12 mouse cellular contexts compared by ENCODE assay signal in the genomic region with DNA sequence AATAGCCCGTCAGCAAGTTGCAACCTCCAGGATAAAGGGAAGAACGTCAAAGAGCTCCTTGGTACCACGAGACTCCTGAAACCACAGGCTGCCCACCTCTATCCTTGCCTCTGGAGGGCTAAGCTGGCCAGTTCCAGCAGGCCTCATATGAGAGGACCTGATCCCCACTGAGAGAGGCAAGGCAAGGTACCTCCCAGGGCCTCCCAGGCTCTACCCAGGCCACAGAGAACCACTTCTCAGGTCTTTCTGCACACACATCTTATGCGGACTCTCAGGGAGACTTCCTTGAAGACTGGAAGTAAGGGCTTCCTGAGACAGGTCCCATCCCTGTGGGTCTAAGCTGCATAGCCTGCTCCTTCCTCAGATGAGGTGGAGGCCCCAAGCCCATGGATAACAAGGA. TPM values are rescaled to one million over a fixed set of nuclear protein-coding genes. Genes with fewer than 3 reads are reported as not detected.
DNase-seq lines count a peak whose midpoint lies in the region; ATAC-seq lines count a peak whose summit lies in the region.
"Had no signal": no experiment of that assay in that cellular context is flagged by ENCODE, and none has a peak within 500 bp of the region (broad histone marks: within the 10 kb centered on the region; RNA-seq: fewer than 3 reads in every experiment).

No protein-coding gene starts in this region.

- H3K9me3 ChIP-seq in kidney, embryonic 16.5 days (ENCODE audit: low read length) = no peaks in the 10 kb centered on the region
- no peaks in the 10 kb centered on the region for H3K9me3 ChIP-seq in forebrain, embryonic 11.5 days (ENCODE audit: control insufficient read depth, low read length)
- H3K9me3 ChIP-seq in intestine, embryonic 16.5 days (ENCODE audit: control insufficient read depth, low read length) = no peaks in the 10 kb centered on the region
- H3K9me3 ChIP-seq in neural tube, embryonic 14.5 days (ENCODE audit: control insufficient read depth, low read length) = no peaks in the 10 kb centered on the region
- H3K9me3 ChIP-seq: G1E had no signal

- whole genome bisulfite sequencing in kidney, embryonic 16.5 days = 64% methylated on average over 4 of the region's 4 CpGs
- 78% methylated on average over 4 of the region's 4 CpGs for WGBS in forebrain, embryonic 11.5 days
- WGBS in intestine, embryonic 16.5 days = 57% methylated on average over 4 of the region's 4 CpGs
- WGBS in neural tube, embryonic 14.5 days = 57% methylated on average over 4 of the region's 4 CpGs

- 0 out of 2 replicates have a peak overlapping the region, but pooled peaks have one; percentile 7 for H3K9ac ChIP-seq in kidney, embryonic 16.5 days (replicated peaks; ENCODE audit: low read length)
- H3K9ac ChIP-seq in forebrain, embryonic 11.5 days (ENCODE audit: low read length) = peak overlapping the region; percentile 100; the same call in 1 of the 2 replicates
- peak overlapping the region; percentile 31; the same call in 1 of the 2 replicates for H3K9ac ChIP-seq in intestine, embryonic 16.5 days (ENCODE audit: low read depth, low read length)
- peak overlapping the region; percentile 12; the same call in 1 of the 2 replicates for H3K9ac ChIP-seq in neural tube, embryonic 14.5 days (replicated peaks; ENCODE audit: low read depth, low read length)
- H3K9ac ChIP-seq: liver, postnatal 0 days had no signal

- no peaks in the 10 kb centered on the region for H3K27me3 ChIP-seq in kidney, embryonic 16.5 days (ENCODE audit: insufficient read depth, low read length)
- no peaks in the 10 kb centered on the region for H3K27me3 ChIP-seq in forebrain, embryonic 11.5 days (ENCODE audit: control insufficient read depth, insufficient read depth, low read length)
- H3K27me3 ChIP-seq in intestine, embryonic 16.5 days (replicated peaks; ENCODE audit: control insufficient read depth, insufficient read depth, low read length) = no peaks in the 10 kb centered on the region
- no peaks in the 10 kb centered on the region for H3K27me3 ChIP-seq in neural tube, embryonic 14.5 days (ENCODE audit: control insufficient read depth, insufficient read depth, low read length)

- H3K4me1 ChIP-seq in kidney, embryonic 16.5 days (ENCODE audit: insufficient read depth, low read length) = peaks cover 74% of the 10 kb centered on the region
- peaks cover 15% of the 10 kb centered on the region for H3K4me1 ChIP-seq in forebrain, embryonic 11.5 days (replicated peaks; ENCODE audit: control insufficient read depth, insufficient read depth, low read length)
- peaks cover 38% of the 10 kb centered on the region for H3K4me1 ChIP-seq in intestine, embryonic 16.5 days (ENCODE audit: control insufficient read depth, insufficient read depth, low read length)
- peaks cover 60% of the 10 kb centered on the region for H3K4me1 ChIP-seq in neural tube, embryonic 14.5 days (ENCODE audit: control insufficient read depth, insufficient read depth, low read length)

- peaks cover 23% of the 10 kb centered on the region for H3K36me3 ChIP-seq in kidney, embryonic 16.5 days (ENCODE audit: insufficient read depth, low read length)
- peaks cover 26% of the 10 kb centered on the region for H3K36me3 ChIP-seq in forebrain, embryonic 11.5 days (ENCODE audit: control insufficient read depth, insufficient read depth, low read length)
- H3K36me3 ChIP-seq in intestine, embryonic 16.5 days (ENCODE audit: control insufficient read depth, insufficient read depth, low read length) = peaks cover 4% of the 10 kb centered on the region; the same call in 1 of the 2 replicates
- peaks cover 28% of the 10 kb centered on the region for H3K36me3 ChIP-seq in neural tube, embryonic 14.5 days (ENCODE audit: control insufficient read depth, insufficient read depth, low read length)
- H3K36me3 ChIP-seq: G1E had no signal

- intact Hi-C loops in left cerebral cortex, postnatal 36 days (cut with DNase I) = no loop called here

- ATAC-seq in kidney, embryonic 16.5 days (ENCODE audit: low FRiP score, low TSS enrichment) = no peak
- no peak for ATAC-seq in forebrain, embryonic 11.5 days (replicated peaks; ENCODE audit: low FRiP score)
- ATAC-seq in intestine, embryonic 16.5 days = no peak
- ATAC-seq in neural tube, embryonic 14.5 days (ENCODE audit: low read depth) = no peak
- ATAC-seq: liver, postnatal 0 days had no signal

- DNase-seq in kidney, adult 9 months = no peak
- no peak for DNase-seq in forebrain, embryonic 11.5 days (ENCODE audit: low spot score)
- no peak for DNase-seq in right cerebral cortex, postnatal 4 days
- no peak for DNase-seq in left cerebral cortex, postnatal 36 days (ENCODE audit: low spot score in 2 of 2)
- no peak for DNase-seq in adipocyte (ENCODE audit: low spot score)
- DNase-seq: liver, postnatal 0 days; retina, postnatal 1 day had no signal

- 0 out of 2 replicates have a peak overlapping the region, but pooled peaks have one; percentile 1 for H3K27ac ChIP-seq in kidney, embryonic 16.5 days (ENCODE audit: low read length)
- no peak overlapping the region for H3K27ac ChIP-seq in forebrain, embryonic 11.5 days (ENCODE audit: low read depth, low read length)
- no peak overlapping the region for H3K27ac ChIP-seq in intestine, embryonic 16.5 days (ENCODE audit: low read length)
- no peak overlapping the region for H3K27ac ChIP-seq in neural tube, embryonic 14.5 days (ENCODE audit: low read depth, low read length)

- no peak overlapping the region for H3K4me3 ChIP-seq in kidney, embryonic 16.5 days (ENCODE audit: low read length)
- no peak overlapping the region; the same call in 1 of the 2 replicates for H3K4me3 ChIP-seq in forebrain, embryonic 11.5 days (ENCODE audit: low read depth, low read length)
- no peak overlapping the region; the same call in 1 of the 2 replicates for H3K4me3 ChIP-seq in intestine, embryonic 16.5 days (ENCODE audit: low read length)
- no peak overlapping the region for H3K4me3 ChIP-seq in neural tube, embryonic 14.5 days (ENCODE audit: low read depth, low read length)
- H3K4me3 ChIP-seq: erythroblast, embryonic 14.5 days had no signal

- H3K4me2 ChIP-seq in kidney, embryonic 16.5 days (replicated peaks; ENCODE audit: low read depth, low read length) = no peak overlapping the region
- peak overlapping the region; percentile 95 for H3K4me2 ChIP-seq in forebrain, embryonic 11.5 days (ENCODE audit: low read depth, low read length, severe bottlenecking)
- no peak overlapping the region; the same call in 1 of the 2 replicates for H3K4me2 ChIP-seq in intestine, embryonic 16.5 days (ENCODE audit: low read depth, low read length)
- H3K4me2 ChIP-seq in neural tube, embryonic 14.5 days (ENCODE audit: low read depth, low read length) = peak overlapping the region; percentile 99

RNA-seq across cellular contexts. Expression of gene Csnk1e, which starts 16.0 kb away (rescaled TPM):
- polyA plus RNA-seq in kidney, embryonic 16.5 days (2015; fragmentation: Nextera tagmentation; extraction: Ambion mirVana) = 66.0 and 71.5 TPM in 2 replicates
- polyA plus RNA-seq in forebrain, embryonic 11.5 days (2014; fragmentation: Nextera tagmentation; extraction: Ambion mirVana) = 209 and 213 TPM in 2 replicates
- 28.9 and 30.8 TPM in 2 replicates for polyA plus RNA-seq in intestine, embryonic 16.5 days (2015; fragmentation: Nextera tagmentation; extraction: Ambion mirVana)
- 202 and 236 TPM in 2 replicates for polyA plus RNA-seq in neural tube, embryonic 14.5 days (2014; fragmentation: Nextera tagmentation; extraction: Ambion mirVana)
- total RNA-seq in left cerebral cortex, postnatal 36 days (2021) = 100 to 1,000 TPM; 135 to 154 TPM
- polyA plus RNA-seq: G1E had no signal

RNA-seq across cellular contexts. Expression of gene Tmem184b, which starts 36.0 kb away (rescaled TPM):
- polyA plus RNA-seq in kidney, embryonic 16.5 days (2015; fragmentation: Nextera tagmentation; extraction: Ambion mirVana) = 75.0 and 80.5 TPM in 2 replicates
- polyA plus RNA-seq in forebrain, embryonic 11.5 days (2014; fragmentation: Nextera tagmentation; extraction: Ambion mirVana) = 52.3 and 55.2 TPM in 2 replicates
- polyA plus RNA-seq in intestine, embryonic 16.5 days (2015; fragmentation: Nextera tagmentation; extraction: Ambion mirVana) = 43.6 and 46.4 TPM in 2 replicates
- 31.2 and 37.8 TPM in 2 replicates for polyA plus RNA-seq in neural tube, embryonic 14.5 days (2014; fragmentation: Nextera tagmentation; extraction: Ambion mirVana)
- total RNA-seq in left cerebral cortex, postnatal 36 days (2021) = 10 to 100 TPM; 67.6 to 73.5 TPM

Comparison
In these comparisons a context has a peak if more than half of its experiments do, and no peak if none do; other contexts are left out.
1. H3K4me2 ChIP-seq: peak in forebrain, embryonic 11.5 days (single experiment) and neural tube, embryonic 14.5 days (single experiment); none in kidney, embryonic 16.5 days (single experiment) and intestine, embryonic 16.5 days (single experiment).
2. H3K9ac ChIP-seq: peak in every context shown above with its lines; median percentile 100 in forebrain, embryonic 11.5 days; 31 in intestine, embryonic 16.5 days; 12 in neural tube, embryonic 14.5 days; 7 in kidney, embryonic 16.5 days.